Mouse (Mus musculus) liver, embryonic 12.5 days (tissue): ENCODE measurements around the gene Cnnm2. TPM values are rescaled to one million over a fixed set of nuclear protein-coding genes. Genes with fewer than 3 reads are reported as not detected.
"Not testable (repeated sequence)": the region's sequence is repeated elsewhere in the genome, so short reads cannot be mapped to it uniquely, and the experiment has no call there.

Experiments used
- ATAC-seq: fragments of 200-750 bp; cut with Nextera tagmentation; 2 replicates; pipeline ENCODE4 v1.8.0; 2017; ENCODE audit warnings: moderate number of reproducible peaks, mild to moderate bottlenecking, moderate library complexity
- H3K27ac ChIP-seq: fragments of 300-500 bp; sonication (generic); 2 replicates; pipeline ENCODE4 v1.5.1; 2016; ENCODE audit warnings: mild to moderate bottlenecking
- H3K27me3 ChIP-seq: fragments of 300-500 bp; sonication (generic); replicated peaks from 2 replicates; pipeline ENCODE4 v1.6.1; 2016; ENCODE audit warnings: mild to moderate bottlenecking, moderate library complexity
- H3K36me3 ChIP-seq: fragments of 300-500 bp; sonication (generic); 2 replicates; pipeline ENCODE4 v1.6.1; 2016; ENCODE audit warnings: mild to moderate bottlenecking, moderate library complexity
- H3K4me1 ChIP-seq: fragments of 300-500 bp; sonication (generic); 2 replicates; pipeline ENCODE4 v1.6.1; 2016
- H3K4me2 ChIP-seq: fragments of 300-500 bp; sonication (generic); 2 replicates; pipeline ENCODE4 v1.6.1; 2016; ENCODE audit warnings: mild to moderate bottlenecking, moderate library complexity
- H3K4me3 ChIP-seq: fragments of 300-500 bp; sonication (generic); 2 replicates; pipeline ENCODE4 v1.5.1; 2016; ENCODE audit warnings: mild to moderate bottlenecking, moderate library complexity
- H3K9ac ChIP-seq: fragments of 300-500 bp; sonication (generic); 2 replicates; pipeline ENCODE4 v1.6.1; 2016; ENCODE audit warnings: mild to moderate bottlenecking, moderate library complexity
- H3K9me3 ChIP-seq: fragments of 300-500 bp; sonication (generic); replicated peaks from 2 replicates; pipeline ENCODE4 v1.6.1; 2016; ENCODE audit warnings: mild to moderate bottlenecking, moderate library complexity
- WGBS: fragments of 180-500 bp; shearing (Covaris S2); methylation state at CpG from one replicate; pipeline ENCODE4 v1.1.7; 2016; ENCODE audit not compliant: insufficient replicate concordance; 5-methylcytosine and 5-hydroxymethylcytosine counted together
- polyA plus RNA-seq: library from polyadenylated mRNA; unstranded; fragments of >200 nt; fragmentation: Nextera tagmentation; extraction: Ambion mirVana; gene quantifications from 2 replicates; pipeline ENCODE4 v1.2.1, GENCODE M21; 2016

Cnnm2 gene
- polyA plus RNA-seq, 1 experiment from 2014 or later, result 1.6 TPM

DNA sequence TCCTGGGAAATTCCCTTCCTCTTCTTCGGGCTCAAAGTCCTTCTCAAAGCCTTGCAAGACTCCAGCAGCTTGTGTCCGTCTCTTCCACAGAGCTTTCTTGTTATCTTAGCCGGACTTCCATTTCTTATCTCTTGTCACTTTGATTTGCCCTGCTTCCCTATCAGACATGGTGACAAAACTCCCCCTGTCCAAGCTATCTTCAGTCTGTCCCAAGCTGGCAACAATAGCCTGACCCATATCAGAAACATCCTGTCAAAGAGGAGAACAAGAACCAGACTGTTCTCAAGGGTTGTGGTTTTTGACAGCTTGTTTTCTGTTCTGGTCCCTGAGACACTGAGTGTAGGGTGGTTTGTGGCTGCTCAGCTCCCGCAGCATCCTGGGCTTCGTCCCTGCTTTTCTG is 26.2 kb upstream of the Cnnm2 start:
- no peak for ATAC-seq
- Histone ChIP-seq H3K27ac (no peak overlapping the region), H3K27me3 (no peaks in the 10 kb centered on the region), H3K9me3 (no peaks in the 10 kb centered on the region), H3K36me3 (peaks cover 10% of the 10 kb centered on the region), H3K4me2 (no peak overlapping the region), H3K4me1 (no peaks in the 10 kb centered on the region), H3K9ac (no peak overlapping the region), H3K4me3 (no peak overlapping the region)
- 30% methylated on average over 5 of the region's 5 CpGs for WGBS

DNA sequence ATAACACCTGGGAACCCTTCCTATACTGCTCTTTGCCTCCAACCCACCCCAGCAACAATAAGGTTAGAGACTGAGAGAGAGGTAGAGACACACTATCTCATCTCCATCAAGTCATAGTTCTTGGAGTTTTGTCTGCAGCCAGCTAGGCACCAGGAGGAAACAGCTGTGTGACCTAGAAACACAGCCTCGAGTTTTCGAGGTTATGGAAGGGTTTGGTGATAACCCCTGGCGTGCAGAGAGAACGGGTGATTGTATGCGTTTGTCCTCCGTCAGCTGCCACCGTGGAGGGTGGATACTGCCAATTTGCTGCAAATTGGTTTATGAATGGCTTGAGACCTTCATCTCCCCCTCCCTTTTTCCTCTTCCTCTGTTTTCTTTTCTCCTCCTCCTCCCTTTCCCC is 24.3 kb upstream of the Cnnm2 start:
- H3K4me3 ChIP-seq, result no peak overlapping the region
- H3K9me3 ChIP-seq, result no peaks in the 10 kb centered on the region
- no peak overlapping the region for H3K27ac ChIP-seq
- H3K4me2 ChIP-seq, result no peak overlapping the region
- H3K36me3 ChIP-seq, result peaks cover 7% of the 10 kb centered on the region
- H3K4me1 ChIP-seq, result no peaks in the 10 kb centered on the region
- WGBS, result 49% methylated on average over 7 of the region's 7 CpGs
- ATAC-seq, result no peak
- H3K27me3 ChIP-seq, result no peaks in the 10 kb centered on the region
- no peak overlapping the region for H3K9ac ChIP-seq

DNA sequence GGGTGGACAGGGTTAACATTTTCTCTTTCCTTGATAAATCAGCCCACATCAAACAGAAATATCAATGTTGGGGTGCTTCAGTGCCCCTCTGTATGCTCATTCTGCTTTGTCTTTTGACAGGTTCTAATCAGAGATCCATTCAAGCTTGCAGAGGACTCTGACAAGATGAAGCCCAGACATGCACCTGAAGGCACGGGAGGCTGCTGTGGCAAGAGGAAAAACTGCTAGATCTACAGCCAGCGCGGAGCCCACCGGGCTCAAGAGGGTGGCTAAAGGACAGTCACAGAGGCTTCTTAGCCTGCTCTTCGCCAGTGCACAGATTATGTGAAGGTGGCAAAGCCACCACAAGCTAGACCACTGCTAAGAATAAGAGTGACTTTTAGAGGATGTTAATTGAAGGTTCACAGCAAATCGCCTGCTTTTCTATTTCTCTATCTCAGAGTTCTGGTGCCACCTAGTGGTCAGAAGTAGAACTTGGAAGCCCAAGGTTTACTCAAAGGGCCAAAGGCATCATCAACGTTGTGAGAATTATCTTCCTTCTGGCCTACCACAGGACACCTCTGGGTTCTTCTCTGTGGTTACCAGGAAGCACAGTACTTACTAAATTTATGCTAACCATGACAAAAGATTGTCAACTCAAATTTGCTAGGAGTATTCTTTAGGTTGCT is 20.9 kb upstream of the Cnnm2 start:
- Histone ChIP-seq H3K9me3 (no peaks in the 10 kb centered on the region), H3K27me3 (0 out of 2 replicates have a peak, but pooled peaks cover 4% of the 10 kb centered on the region), H3K9ac (no peak overlapping the region), H3K4me3 (no peak overlapping the region), H3K4me2 (no peak overlapping the region), H3K4me1 (no peaks in the 10 kb centered on the region), H3K36me3 (peaks cover 7% of the 10 kb centered on the region), H3K27ac (no peak overlapping the region)
- ATAC-seq, result no peak
- WGBS, result 49% methylated on average over 7 of the region's 7 CpGs

DNA sequence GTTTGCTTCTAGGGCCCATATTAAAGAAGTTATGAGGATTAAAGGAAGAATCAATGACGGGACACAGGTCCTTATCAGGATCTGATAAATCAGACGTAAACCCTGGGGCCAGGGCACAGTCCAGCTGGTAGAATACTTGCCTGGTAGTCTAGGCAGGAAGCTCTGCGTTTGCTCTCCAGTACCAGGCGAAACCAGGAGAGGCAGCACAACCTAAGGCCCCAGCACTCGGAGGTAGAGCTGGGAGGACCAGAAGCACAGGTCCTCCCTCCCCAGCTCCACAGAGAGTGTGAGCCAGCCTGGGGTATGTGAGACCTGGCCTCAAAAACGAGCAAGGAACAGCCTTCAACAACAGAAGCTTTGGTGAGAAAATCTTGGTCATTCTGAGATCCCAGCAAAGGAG is 19.8 kb upstream of the Cnnm2 start:
- H3K4me1 ChIP-seq, result no peaks in the 10 kb centered on the region
- no peaks in the 10 kb centered on the region for H3K9me3 ChIP-seq
- no peak overlapping the region for H3K27ac ChIP-seq
- no peak overlapping the region for H3K9ac ChIP-seq
- no peak for ATAC-seq
- no peak overlapping the region for H3K4me3 ChIP-seq
- H3K4me2 ChIP-seq, result no peak overlapping the region
- WGBS, result 39% methylated on average over 6 of the region's 6 CpGs
- H3K36me3 ChIP-seq, result peaks cover 7% of the 10 kb centered on the region
- 0 out of 2 replicates have a peak, but pooled peaks cover 5% of the 10 kb centered on the region for H3K27me3 ChIP-seq

DNA sequence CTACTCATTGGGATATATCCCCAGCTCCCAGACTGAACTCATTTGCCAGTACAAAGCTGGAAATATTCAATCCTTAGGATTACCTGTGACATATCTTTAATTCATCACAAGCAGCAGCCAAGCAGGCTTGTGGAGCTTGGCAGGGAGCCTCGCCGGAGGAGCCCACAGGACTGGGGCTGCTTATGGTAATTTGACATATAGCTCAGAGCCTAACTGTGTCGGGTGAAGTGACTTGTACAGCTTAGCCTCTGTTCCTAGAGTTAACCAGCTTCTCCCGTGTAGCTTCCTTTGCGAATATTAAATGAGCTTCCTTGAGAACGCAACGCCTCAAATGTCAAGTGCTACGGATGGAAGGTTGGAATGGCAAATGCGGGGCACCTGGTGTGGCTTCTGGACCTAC is 16.7 kb upstream of the Cnnm2 start:
- Histone ChIP-seq H3K27ac (no peak overlapping the region), H3K4me3 (no peak overlapping the region), H3K9me3 (no peaks in the 10 kb centered on the region), H3K9ac (no peak overlapping the region), H3K27me3 (peaks cover 7% of the 10 kb centered on the region; the same call in 1 of the 2 replicates), H3K36me3 (no peaks in the 10 kb centered on the region), H3K4me1 (no peaks in the 10 kb centered on the region), H3K4me2 (no peak overlapping the region)
- no peak for ATAC-seq
- 74% methylated on average over 9 of the region's 9 CpGs for WGBS

DNA sequence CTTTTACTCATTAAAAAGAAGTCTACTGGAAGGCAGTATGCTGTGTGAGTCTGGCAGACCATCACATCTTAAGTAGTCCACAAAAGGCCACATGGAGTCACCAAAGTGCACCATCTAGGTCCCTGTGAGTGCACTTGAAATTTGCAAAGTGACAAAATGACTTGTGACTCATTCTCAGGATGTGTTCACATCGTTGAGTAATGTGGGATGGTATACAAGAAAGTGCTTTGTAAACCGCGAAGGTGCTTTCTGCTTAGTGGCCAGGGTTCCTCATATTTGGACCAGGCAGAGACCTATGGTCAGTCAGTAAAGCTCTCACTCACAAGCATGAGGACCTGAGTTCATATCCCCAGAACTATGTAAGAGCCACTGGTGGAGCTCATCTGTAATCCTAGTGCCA is 13.6 kb upstream of the Cnnm2 start:
- ATAC-seq, result no peak

DNA sequence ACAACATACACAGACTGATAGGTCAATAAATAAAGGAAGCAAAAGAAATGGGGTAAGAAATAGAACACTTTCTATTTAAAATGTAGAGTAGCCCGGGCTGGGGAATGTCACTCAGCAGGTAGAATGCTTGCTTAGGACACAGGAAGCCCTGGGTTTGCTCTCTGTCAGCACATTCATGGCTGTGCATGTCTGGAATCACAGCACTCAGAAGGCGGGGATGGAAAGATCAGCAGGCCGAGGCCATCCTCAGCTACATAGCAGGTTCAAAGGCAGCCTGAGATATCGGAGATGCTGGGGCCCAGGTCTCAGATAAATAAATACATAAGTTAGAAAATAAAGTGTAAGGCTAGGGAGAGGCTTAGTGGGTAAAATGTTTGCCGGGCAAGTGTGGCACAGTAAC is 9.2 kb upstream of the Cnnm2 start:
- Histone ChIP-seq H3K9ac (no peak overlapping the region), H3K4me1 (no peaks in the 10 kb centered on the region), H3K9me3 (no peaks in the 10 kb centered on the region), H3K4me3 (no peak overlapping the region), H3K36me3 (no peaks in the 10 kb centered on the region), H3K4me2 (no peak overlapping the region), H3K27ac (no peak overlapping the region), H3K27me3 (peaks cover 29% of the 10 kb centered on the region)
- WGBS, result 70% methylated on average over 5 of the region's 5 CpGs
- ATAC-seq, result no peak

More for the DNA sequence above, 13.6 kb upstream of the Cnnm2 start:
- Histone ChIP-seq H3K27ac (no peak overlapping the region), H3K9me3 (no peaks in the 10 kb centered on the region), H3K9ac (no peak overlapping the region), H3K4me2 (no peak overlapping the region), H3K4me1 (no peaks in the 10 kb centered on the region), H3K4me3 (no peak overlapping the region), H3K27me3 (peaks cover 10% of the 10 kb centered on the region; the same call in 1 of the 2 replicates), H3K36me3 (no peaks in the 10 kb centered on the region)
- 73% methylated on average over 3 of the region's 3 CpGs for WGBS

DNA sequence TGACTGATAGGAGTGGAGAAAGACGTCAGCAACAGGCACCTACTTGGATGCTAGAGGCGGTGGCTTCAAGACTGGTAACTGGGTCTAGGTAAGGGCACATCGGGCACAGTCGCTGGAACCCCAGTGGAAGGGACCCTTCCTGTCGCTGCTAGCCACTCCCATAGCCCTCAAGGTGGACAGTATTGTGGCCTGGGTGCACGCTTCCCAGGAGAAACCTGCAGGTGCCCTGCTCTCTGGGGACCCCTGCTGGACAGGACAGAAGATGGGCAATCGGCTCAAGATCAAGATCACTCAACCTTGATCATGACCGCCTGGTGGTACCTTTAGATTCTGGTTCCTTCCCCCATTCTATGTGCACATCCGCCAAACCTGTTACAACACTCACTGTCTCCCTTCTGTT is 6.3 kb upstream of the Cnnm2 start:
- peaks cover 48% of the 10 kb centered on the region for H3K27me3 ChIP-seq
- H3K36me3 ChIP-seq, result no peaks in the 10 kb centered on the region
- 34% methylated on average over 9 of the region's 9 CpGs for WGBS
- H3K9ac ChIP-seq, result no peak overlapping the region
- H3K4me2 ChIP-seq, result no peak overlapping the region
- H3K27ac ChIP-seq, result no peak overlapping the region
- no peak overlapping the region for H3K4me3 ChIP-seq
- H3K4me1 ChIP-seq, result 0 out of 2 replicates have a peak, but pooled peaks cover 6% of the 10 kb centered on the region
- H3K9me3 ChIP-seq, result no peaks in the 10 kb centered on the region
- ATAC-seq, result no peak

DNA sequence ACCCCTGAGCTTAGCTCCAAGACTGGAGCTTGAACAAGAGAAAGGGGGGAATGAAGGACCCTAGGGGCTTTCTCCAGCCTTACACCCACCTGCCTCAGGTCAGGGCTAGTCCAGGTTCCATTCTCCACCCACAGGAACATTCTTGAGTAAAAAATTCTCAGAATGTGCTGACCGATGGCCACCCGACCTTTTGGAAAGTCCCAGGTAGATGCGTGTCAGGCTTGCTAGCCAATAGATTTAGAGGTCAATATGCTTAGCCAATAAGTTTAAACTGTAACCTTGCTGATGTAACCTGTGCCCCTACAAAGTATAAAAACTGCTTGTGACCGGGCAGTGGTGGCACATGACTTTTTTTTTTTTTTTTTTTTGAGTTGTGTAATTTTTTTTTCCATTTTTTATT is 5.2 kb upstream of the Cnnm2 start:
- no peak overlapping the region for H3K4me2 ChIP-seq
- H3K9me3 ChIP-seq, result no peaks in the 10 kb centered on the region
- WGBS, result 69% methylated on average over 4 of the region's 4 CpGs
- no peak overlapping the region for H3K9ac ChIP-seq
- H3K27ac ChIP-seq, result no peak overlapping the region
- H3K27me3 ChIP-seq, result peaks cover 48% of the 10 kb centered on the region
- H3K4me3 ChIP-seq, result no peak overlapping the region
- H3K36me3 ChIP-seq, result no peaks in the 10 kb centered on the region
- H3K4me1 ChIP-seq, result peaks cover 10% of the 10 kb centered on the region
- no peak for ATAC-seq

DNA sequence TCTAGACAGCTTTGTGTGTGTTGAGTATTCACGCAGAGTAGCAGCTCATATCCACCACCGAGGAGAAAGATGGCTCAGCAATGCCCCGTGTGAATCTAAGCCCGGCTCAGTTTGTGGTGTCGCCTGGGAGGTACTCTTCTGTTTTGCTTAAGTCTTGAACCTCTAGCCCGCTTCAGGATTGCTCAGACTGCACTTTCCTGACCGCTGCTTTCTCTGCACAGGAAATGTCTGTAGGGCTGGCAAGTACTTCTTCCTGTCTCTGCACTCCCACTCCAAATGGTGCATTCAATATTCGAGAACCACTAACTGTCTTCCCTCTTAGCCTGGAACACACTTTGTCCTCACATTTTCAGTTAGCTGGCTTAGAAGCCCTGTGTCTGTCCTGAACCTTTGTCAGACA is 2.3 kb upstream of the Cnnm2 start:
- Histone ChIP-seq H3K9ac (no peak overlapping the region), H3K36me3 (no peaks in the 10 kb centered on the region), H3K27me3 (peaks cover 70% of the 10 kb centered on the region), H3K27ac (no peak overlapping the region), H3K4me2 (no peak overlapping the region), H3K9me3 (no peaks in the 10 kb centered on the region), H3K4me1 (peaks cover 35% of the 10 kb centered on the region), H3K4me3 (no peak overlapping the region)
- WGBS, result 10% methylated on average over 8 of the region's 8 CpGs
- no peak for ATAC-seq

DNA sequence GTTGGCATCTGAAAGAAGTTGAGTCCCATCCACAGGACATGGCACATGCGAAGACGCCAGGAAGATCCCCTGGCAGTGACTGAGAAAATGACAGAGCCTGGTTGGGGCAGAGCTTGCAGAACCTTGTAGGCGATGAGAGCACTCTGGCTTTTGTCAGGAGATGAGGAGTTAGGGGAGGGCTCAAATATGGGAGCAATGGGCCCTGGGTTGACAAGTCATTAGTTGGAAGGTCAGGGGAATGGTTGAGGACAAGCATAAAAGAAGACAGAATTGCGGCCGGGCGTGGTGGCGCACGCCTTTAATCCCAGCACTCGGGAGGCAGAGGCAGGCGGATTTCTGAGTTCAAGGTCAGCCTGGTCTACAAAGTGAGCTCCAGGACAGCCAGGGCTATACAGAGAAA is 1.5 kb upstream of the Cnnm2 start:
- H3K36me3 ChIP-seq, H3K4me2 ChIP-seq, H3K27ac ChIP-seq, H3K9ac ChIP-seq, ATAC-seq, H3K9me3 ChIP-seq, H3K4me3 ChIP-seq: not testable (repeated sequence)
- 73% methylated on average over 10 of the region's 10 CpGs for WGBS
- Histone ChIP-seq H3K4me1 (peaks cover 43% of the 10 kb centered on the region), H3K27me3 (peaks cover 72% of the 10 kb centered on the region)

DNA sequence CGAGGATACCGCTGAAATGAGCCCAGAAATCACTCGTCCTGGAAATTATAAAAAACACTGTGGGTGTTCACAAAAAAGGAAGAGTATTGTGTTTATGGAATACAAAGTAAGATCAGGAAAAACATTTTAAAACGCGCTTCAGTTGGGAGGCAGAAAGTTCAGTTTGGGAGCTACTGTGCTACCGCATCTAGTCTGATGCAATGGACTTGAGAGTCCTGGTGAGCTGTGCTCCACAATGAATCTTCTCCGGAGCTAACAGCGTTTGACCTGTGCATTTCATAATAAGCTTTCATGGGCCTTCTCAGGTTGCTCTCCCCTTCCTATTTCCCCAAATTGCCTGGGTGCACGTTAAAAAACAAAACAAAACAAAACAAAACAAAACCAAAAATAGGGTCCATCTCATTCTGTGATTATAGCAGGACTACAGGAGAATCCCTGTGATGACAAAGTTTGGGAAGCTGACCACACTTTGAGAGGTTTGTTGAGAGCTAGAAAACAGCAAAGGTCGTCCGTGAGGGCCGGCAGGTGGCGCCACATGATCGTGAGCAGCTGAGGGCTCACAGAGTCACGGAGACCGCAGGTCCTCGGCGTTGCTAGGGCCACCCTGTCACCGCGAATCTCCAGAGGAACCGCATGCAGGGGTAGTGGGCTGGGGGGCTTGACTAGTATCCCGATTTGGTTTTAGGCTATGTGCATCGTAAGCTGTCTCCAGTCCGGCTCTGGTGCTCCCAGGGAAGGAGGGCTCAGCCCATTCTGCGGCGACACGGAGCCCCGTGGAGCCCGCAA is 828 bp upstream of the Cnnm2 start:
- Histone ChIP-seq H3K4me1 (peaks cover 43% of the 10 kb centered on the region), H3K27ac (peak overlapping the region; percentile 78), H3K4me2 (peak overlapping the region; percentile 100), H3K9me3 (no peaks in the 10 kb centered on the region), H3K4me3 (peak overlapping the region; percentile 92), H3K36me3 (no peaks in the 10 kb centered on the region), H3K9ac (peak overlapping the region; percentile 65; the same call in 1 of the 2 replicates), H3K27me3 (peaks cover 70% of the 10 kb centered on the region)
- ATAC-seq, result peak; percentile 62
- WGBS, result 15% methylated on average over 29 of the region's 29 CpGs
